Mouse (Mus musculus) heart, embryonic 14.5 days (tissue): ENCODE measurements around the gene Srsf10. TPM values are rescaled to one million over a fixed set of nuclear protein-coding genes. Genes with fewer than 3 reads are reported as not detected.
A peak's percentile ranks its signal among the peaks of the same experiment; 100 is the strongest.

Experiments used
- ATAC-seq: fragments of 200-750 bp; cut with Nextera tagmentation; 2 replicates; pipeline ENCODE4 v1.8.0; 2017; ENCODE audit warnings: low read depth, moderate TSS enrichment; ENCODE audit not compliant: insufficient number of reproducible peaks, insufficient read depth, low FRiP score
- H3K27ac ChIP-seq, 2 experiments: fragments of 200-500 bp in 1 of 2; fragments of 300-500 bp in 1 of 2; sonication (generic) in 1 of 2; replicated peaks in 1 of 2; 2 replicates each; pipeline ENCODE4 v1.5.1; 2012 to 2014; ENCODE audit warnings: low read depth in 2 of 2, low read length in 2 of 2, control low read depth in 1 of 2, mild to moderate bottlenecking in 1 of 2, mixed read lengths in 1 of 2; ENCODE audit not compliant: control insufficient read depth in 1 of 2, insufficient read depth in 1 of 2
- H3K27me3 ChIP-seq: fragments of 300-500 bp; sonication (generic); 2 replicates; pipeline ENCODE4 v1.6.1; 2014; ENCODE audit warnings: mild to moderate bottlenecking, low read length, control low read depth; ENCODE audit not compliant: control insufficient read depth, insufficient read depth
- H3K36me3 ChIP-seq: fragments of 300-500 bp; sonication (generic); 2 replicates; pipeline ENCODE4 v1.6.1; 2014; ENCODE audit warnings: mild to moderate bottlenecking, control low read depth, low read length, mixed read lengths; ENCODE audit not compliant: control insufficient read depth, insufficient read depth
- H3K4me1 ChIP-seq, 2 experiments: fragments of 200-500 bp in 1 of 2; fragments of 300-500 bp in 1 of 2; sonication (generic) in 1 of 2; 2 replicates each; pipeline ENCODE4 v1.6.1; 2012 to 2014; ENCODE audit warnings: low read length in 2 of 2, control low read depth in 1 of 2, mixed read lengths in 1 of 2; ENCODE audit not compliant: control insufficient read depth in 2 of 2, insufficient read depth in 2 of 2
- H3K4me2 ChIP-seq: fragments of 300-500 bp; sonication (generic); 2 replicates; pipeline ENCODE4 v1.6.1; 2014; ENCODE audit warnings: mild to moderate bottlenecking, low read length
- H3K4me3 ChIP-seq, 2 experiments: fragments of 200-500 bp in 1 of 2; fragments of 300-500 bp in 1 of 2; sonication (generic) in 1 of 2; 2 replicates each; pipeline ENCODE4 v1.5.1; 2012 to 2014; ENCODE audit warnings: low read length in 2 of 2, mild to moderate bottlenecking in 2 of 2, control low read depth in 1 of 2, low read depth in 1 of 2, moderate library complexity in 1 of 2; ENCODE audit not compliant: control insufficient read depth in 1 of 2, insufficient read depth in 1 of 2
- H3K9ac ChIP-seq: fragments of 300-500 bp; sonication (generic); 2 replicates; pipeline ENCODE4 v1.6.1; 2014; ENCODE audit warnings: mild to moderate bottlenecking, low read length
- H3K9me3 ChIP-seq: fragments of 300-500 bp; sonication (generic); 2 replicates; pipeline ENCODE4 v1.6.1; 2016; ENCODE audit warnings: low read length, control low read depth; ENCODE audit not compliant: control insufficient read depth
- WGBS: fragments of 180-500 bp; shearing (Covaris S2); extraction: QIAGEN DNeasy Blood & Tissue Kit; methylation state at CpG from one replicate; pipeline ENCODE4 v1.1.7; 2014; 5-methylcytosine and 5-hydroxymethylcytosine counted together
- polyA plus RNA-seq: library from polyadenylated mRNA; unstranded; fragments of >200 nt; fragmentation: Nextera tagmentation; extraction: Ambion mirVana; gene quantifications from 2 replicates; pipeline ENCODE4 v1.2.1, GENCODE M21; 2014

Srsf10 gene
- polyA plus RNA-seq, 1 experiment from 2014 or later: 147 TPM

DNA sequence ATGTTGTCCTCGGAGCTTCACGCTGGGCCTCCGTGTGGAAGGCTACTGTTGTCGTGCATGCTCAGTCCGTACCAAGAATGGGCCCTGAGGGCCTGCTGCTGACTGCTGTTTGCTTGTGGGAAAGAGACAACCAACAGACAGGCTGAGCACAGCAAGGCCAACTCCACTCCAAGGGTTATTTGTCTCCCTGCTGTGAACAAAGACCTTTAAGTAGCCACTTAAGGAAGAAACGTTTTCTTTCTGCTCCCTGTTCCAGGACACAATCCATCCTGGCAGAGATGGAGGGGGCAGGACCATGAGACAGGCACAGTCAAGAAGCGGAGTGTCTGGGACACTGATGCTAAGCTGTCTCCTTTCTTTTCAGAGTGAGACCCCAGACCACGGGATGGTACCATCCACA, 31.3 kb upstream of the Srsf10 start:
- no peaks in the 10 kb centered on the region for H3K9me3 ChIP-seq
- H3K4me2 ChIP-seq: no peak overlapping the region
- no peaks in the 10 kb centered on the region for H3K27me3 ChIP-seq
- H3K27ac ChIP-seq: no peak overlapping the region
- peaks cover 14 to 15% of the 10 kb centered on the region in 2 experiments for H3K4me1 ChIP-seq
- no peak overlapping the region for H3K4me3 ChIP-seq
- WGBS: 48% methylated on average over 8 of the region's 8 CpGs
- H3K9ac ChIP-seq: no peak overlapping the region
- no peak for ATAC-seq
- no peaks in the 10 kb centered on the region for H3K36me3 ChIP-seq

GRCm38 (mm10) chr4:135828491-135828890, 27.1 kb upstream of the Srsf10 start:
- WGBS: 11% methylated on average over 11 of the region's 11 CpGs
- no peak overlapping the region for H3K4me3 ChIP-seq
- H3K36me3 ChIP-seq: no peaks in the 10 kb centered on the region
- H3K4me2 ChIP-seq: peak overlapping the region; percentile 48
- peaks cover 12 to 14% of the 10 kb centered on the region in 2 experiments for H3K4me1 ChIP-seq
- H3K9ac ChIP-seq: peak overlapping the region; percentile 41; the same call in 1 of the 2 replicates
- H3K9me3 ChIP-seq: no peaks in the 10 kb centered on the region
- ATAC-seq: peak; percentile 80
- no peaks in the 10 kb centered on the region for H3K27me3 ChIP-seq
- peak overlapping the region; percentile 89 to 91 for H3K27ac ChIP-seq

DNA sequence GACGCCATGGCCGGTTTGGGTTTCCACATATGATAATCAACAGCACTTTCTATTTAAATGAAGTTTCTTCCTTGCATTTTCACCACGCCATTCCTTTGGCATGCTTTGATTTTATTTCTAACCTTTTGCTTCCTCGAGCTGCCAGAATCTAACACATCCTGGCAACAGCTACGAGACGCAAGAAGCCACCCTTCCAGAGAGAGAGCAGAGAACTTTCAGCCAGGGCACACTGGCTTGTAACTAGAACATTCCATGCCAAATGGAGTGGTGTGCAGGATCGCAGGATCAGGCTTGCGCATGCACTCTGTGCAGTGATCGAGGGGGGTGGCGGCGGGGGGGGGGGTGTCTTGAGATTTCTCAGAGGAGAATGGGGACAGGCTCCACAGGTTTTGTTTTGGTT, 23.5 kb upstream of the Srsf10 start:
- 69% methylated on average over 11 of the region's 11 CpGs for WGBS
- H3K36me3 ChIP-seq: no peaks in the 10 kb centered on the region
- H3K27ac ChIP-seq: peak overlapping the region in 1 of 2 experiments; percentile 28; a peak in 1 of 4 replicates
- H3K4me1 ChIP-seq: peaks cover 12 to 14% of the 10 kb centered on the region in 2 experiments
- H3K4me3 ChIP-seq: no peak overlapping the region
- H3K27me3 ChIP-seq: no peaks in the 10 kb centered on the region
- H3K9ac ChIP-seq: no peak overlapping the region
- no peaks in the 10 kb centered on the region for H3K9me3 ChIP-seq
- ATAC-seq: no peak
- H3K4me2 ChIP-seq: no peak overlapping the region

DNA sequence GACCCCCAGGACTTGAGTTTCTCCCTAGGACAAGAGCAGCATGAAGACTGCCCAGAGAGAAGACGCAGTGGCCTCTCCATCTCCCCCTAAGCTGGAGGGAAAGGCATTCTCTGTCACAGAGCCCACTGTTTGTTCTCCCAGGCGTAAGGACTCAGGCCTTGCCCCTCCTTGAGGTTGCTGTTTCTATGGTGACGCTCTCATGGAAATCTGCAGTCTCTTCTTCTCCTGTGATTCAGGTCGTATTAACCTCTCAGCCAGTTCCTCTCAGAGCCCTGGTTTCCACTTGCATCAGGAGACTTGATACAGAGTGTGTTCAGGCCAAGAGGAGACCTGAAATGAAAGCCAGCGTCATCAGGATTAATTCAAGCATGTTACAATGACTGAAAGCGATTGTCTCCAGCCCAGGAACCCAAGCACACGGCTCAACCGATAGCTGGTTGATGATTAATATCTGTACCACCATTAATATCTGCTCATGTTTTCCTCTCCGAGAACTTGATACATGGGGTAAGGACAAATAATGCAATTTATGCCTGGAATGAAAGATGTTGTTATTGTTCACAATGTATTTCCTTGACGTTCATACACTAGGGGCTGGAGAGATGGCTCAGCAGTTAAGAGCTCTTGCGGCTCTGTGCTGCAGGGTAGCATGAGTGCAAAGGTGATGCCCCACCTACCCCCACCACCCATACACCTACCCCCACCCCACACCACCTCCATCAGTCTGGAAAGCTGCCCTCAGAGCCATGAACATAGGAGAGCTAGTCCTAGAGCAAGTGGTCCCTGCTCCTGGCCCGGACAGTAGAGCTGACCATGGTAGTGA, 22.0 kb upstream of the Srsf10 start:
- Histone ChIP-seq H3K4me3 (no peak overlapping the region), H3K9ac (no peak overlapping the region), H3K27me3 (no peaks in the 10 kb centered on the region), H3K9me3 (no peaks in the 10 kb centered on the region), H3K4me2 (no peak overlapping the region), H3K4me1 (peaks cover 9 to 10% of the 10 kb centered on the region in 2 experiments), H3K36me3 (no peaks in the 10 kb centered on the region), H3K27ac (no peak overlapping the region)
- no peak for ATAC-seq
- 77% methylated on average over 12 of the region's 12 CpGs for WGBS

DNA sequence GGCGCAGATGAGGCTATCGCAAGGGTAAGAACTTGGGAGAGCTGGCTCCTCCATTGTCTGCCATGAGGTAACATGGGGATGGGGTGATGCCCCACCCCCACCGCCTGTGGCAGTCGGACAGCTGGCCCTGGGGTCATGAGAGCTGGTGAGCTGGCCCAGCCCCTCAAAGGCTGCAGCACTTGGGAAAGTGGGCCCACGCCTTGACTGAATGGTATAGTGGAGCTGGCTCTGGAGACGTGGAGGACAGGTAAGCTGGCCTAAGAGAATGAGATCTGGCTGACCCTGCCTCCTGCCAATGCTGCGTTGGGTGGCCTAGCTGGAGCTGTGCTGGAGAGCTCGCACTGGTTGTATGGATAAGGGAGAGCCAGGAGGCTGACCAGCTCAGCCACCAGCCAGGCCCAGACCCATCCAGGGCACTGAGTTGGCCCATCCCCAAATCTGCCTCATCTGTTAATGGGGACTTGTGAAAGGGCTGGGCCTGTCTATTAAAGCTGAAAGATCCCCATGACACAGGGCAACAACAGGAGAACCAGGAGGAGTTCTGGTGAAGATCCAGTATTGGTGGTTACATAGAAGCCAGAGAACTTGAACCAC, 21.3 kb upstream of the Srsf10 start:
- no peaks in the 10 kb centered on the region for H3K36me3 ChIP-seq
- peaks cover 8 to 9% of the 10 kb centered on the region in 2 experiments; a peak in 3 of 4 replicates for H3K4me1 ChIP-seq
- no peak for ATAC-seq
- H3K9ac ChIP-seq: no peak overlapping the region
- no peak overlapping the region for H3K27ac ChIP-seq
- 87% methylated on average over 8 of the region's 8 CpGs for WGBS
- no peaks in the 10 kb centered on the region for H3K9me3 ChIP-seq
- H3K4me3 ChIP-seq: no peak overlapping the region
- H3K4me2 ChIP-seq: no peak overlapping the region
- no peaks in the 10 kb centered on the region for H3K27me3 ChIP-seq

DNA sequence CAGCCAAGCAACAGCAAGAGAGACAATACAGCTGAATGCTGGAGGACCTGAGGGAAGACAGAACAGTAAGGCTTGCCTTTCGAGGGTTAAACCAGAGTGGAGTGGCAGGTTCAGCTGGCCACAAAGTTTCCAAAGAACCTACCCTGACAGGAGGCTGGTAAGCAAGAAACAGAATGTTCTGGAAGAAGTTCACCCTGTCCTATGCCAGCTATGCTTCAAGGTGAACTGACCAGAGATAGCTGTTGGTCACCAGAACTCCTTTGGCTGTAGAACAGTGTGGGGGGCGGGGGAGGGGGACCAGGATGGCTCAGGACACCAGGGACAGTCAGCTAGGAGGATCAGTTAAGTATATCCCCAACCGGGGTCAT, 16.6 kb upstream of the Srsf10 start:
- no peaks in the 10 kb centered on the region for H3K9me3 ChIP-seq
- peak overlapping the region; percentile 45 for H3K4me2 ChIP-seq
- H3K27ac ChIP-seq: peak overlapping the region; percentile 90 to 91
- H3K4me1 ChIP-seq: peaks cover 17 to 25% of the 10 kb centered on the region in 2 experiments
- H3K9ac ChIP-seq: peak overlapping the region; percentile 52
- no peaks in the 10 kb centered on the region for H3K36me3 ChIP-seq
- no peak overlapping the region for H3K4me3 ChIP-seq
- no peaks in the 10 kb centered on the region for H3K27me3 ChIP-seq
- WGBS: 65% methylated on average over 3 of the region's 3 CpGs
- no peak for ATAC-seq

- H3K4me2 ChIP-seq: peak overlapping the region; percentile 45
- peak; percentile 62 for ATAC-seq
- 45% methylated on average over 21 of the region's 21 CpGs for WGBS
- no peaks in the 10 kb centered on the region for H3K27me3 ChIP-seq
- peak overlapping the region; percentile 52 for H3K9ac ChIP-seq
- H3K27ac ChIP-seq: peak overlapping the region; percentile 90 to 91
- no peaks in the 10 kb centered on the region for H3K9me3 ChIP-seq
- H3K4me1 ChIP-seq: peaks cover 17 to 25% of the 10 kb centered on the region in 2 experiments
- H3K36me3 ChIP-seq: no peaks in the 10 kb centered on the region
- no peak overlapping the region for H3K4me3 ChIP-seq
Measured at GRCm38 (mm10) chr4:135839293-135840011, 16.1 kb upstream of the Srsf10 start.
